Comparison of ENCODE assay signal across 8 mouse cellular contexts in genomic region chr14:30716953-30717285, GRCm38 (mm10). TPM values are rescaled to one million over a fixed set of nuclear protein-coding genes. Genes with fewer than 3 reads are reported as not detected.
A peak's percentile ranks its signal among the peaks of the same experiment; 100 is the strongest.
DNase-seq lines count a peak whose midpoint lies in the region; ATAC-seq lines count a peak whose summit lies in the region.

No protein-coding gene starts in this region.

- peaks cover 9% of the 10 kb centered on the region; the same call in 1 of the 2 replicates for H3K27me3 ChIP-seq in embryonic facial prominence, embryonic 15.5 days

- 0 out of 2 replicates have a peak, but pooled peaks cover 4% of the 10 kb centered on the region for H3K4me1 ChIP-seq in embryonic facial prominence, embryonic 15.5 days

- peak overlapping the region; percentile 86 for H3K4me2 ChIP-seq in embryonic facial prominence, embryonic 15.5 days (replicated peaks)

- H3K4me3 ChIP-seq in embryonic facial prominence, embryonic 15.5 days (replicated peaks) = peak overlapping the region; percentile 89

- no peaks in the 10 kb centered on the region for H3K36me3 ChIP-seq in embryonic facial prominence, embryonic 15.5 days

- peak; percentile 19 for DNase-seq in adrenal gland, postnatal 14 days
- no peak for DNase-seq in adrenal gland, postnatal 36 days
- DNase-seq in CD4-positive, CD25-positive, alpha-beta regulatory T cell, adult 2 months (ENCODE audit: low read depth, low spot score) = peak; percentile 64
- DNase-seq in kidney, adult 18-20 months = peak; percentile 29
- peak; percentile 29 for DNase-seq in mesoderm, embryonic 11.5 days (ENCODE audit: low read depth, low spot score)
- no peak for DNase-seq in layer of hippocampus, adult 9-10 months (ENCODE audit: low spot score)
- DNase-seq in left cerebral cortex, adult 18-20 months (ENCODE audit: low spot score in 2 of 2) = no peak

- no peak for ATAC-seq in embryonic facial prominence, embryonic 15.5 days (ENCODE audit: insufficient number of reproducible peaks, low FRiP score, low TSS enrichment, low read depth)

- WGBS in embryonic facial prominence, embryonic 15.5 days = 9% methylated on average over 7 of the region's 7 CpGs

- H3K27ac ChIP-seq in embryonic facial prominence, embryonic 15.5 days (replicated peaks) = no peak overlapping the region

- H3K9ac ChIP-seq in embryonic facial prominence, embryonic 15.5 days = peak overlapping the region; percentile 55

- H3K9me3 ChIP-seq in embryonic facial prominence, embryonic 15.5 days (replicated peaks) = no peaks in the 10 kb centered on the region

RNA-seq across cellular contexts. Expression of gene Sfmbt1, which starts 2.3 kb away (rescaled TPM):
- 27.0 and 28.3 TPM in 2 replicates for total RNA-seq in adrenal gland, postnatal 14 days (2021)
- total RNA-seq in adrenal gland, postnatal 36 days (2021) = 10 to 100 TPM; 27.8 to 29.2 TPM
- 13.4 and 16.0 TPM in 2 replicates for polyA plus RNA-seq in embryonic facial prominence, embryonic 15.5 days (2015; fragmentation: Nextera tagmentation; extraction: Ambion mirVana)
- 10 to 100 TPM; 39.3 to 41.0 TPM for total RNA-seq in left cerebral cortex, adult 18-20 months (2021)

Comparison
In these comparisons a context has a peak if more than half of its experiments do, and no peak if none do; other contexts are left out.
1. DNase-seq: peak in adrenal gland, postnatal 14 days (single experiment), CD4-positive, CD25-positive, alpha-beta regulatory T cell, adult 2 months (single experiment), kidney, adult 18-20 months (single experiment) and mesoderm, embryonic 11.5 days (single experiment); none in adrenal gland, postnatal 36 days (0 of 2), layer of hippocampus, adult 9-10 months (single experiment) and left cerebral cortex, adult 18-20 months (0 of 2).